Mouse (Mus musculus) heart, postnatal 4 days (tissue): Measurements from ENCODE around the gene Shroom3. TPM values are rescaled to one million over a fixed set of nuclear protein-coding genes. Genes with fewer than 3 reads are reported as not detected.
"Not testable (repeated sequence)": the region's sequence is repeated elsewhere in the genome, so short reads cannot be mapped to it uniquely, and the experiment has no call there.

ENCODE experiments used
- DNase-seq: peaks from one replicate; pipeline ENCODE4 v3.0.0; 2021
- total RNA-seq, 2 experiments: library from RNA; stranded (reverse); gene quantifications; 2 replicates each; pipeline ENCODE4 v1.2.3; 2021

The Shroom3 gene
- total RNA-seq, 2 experiments from 2014 or later, result 58.1 to 71.7 TPM

DNA sequence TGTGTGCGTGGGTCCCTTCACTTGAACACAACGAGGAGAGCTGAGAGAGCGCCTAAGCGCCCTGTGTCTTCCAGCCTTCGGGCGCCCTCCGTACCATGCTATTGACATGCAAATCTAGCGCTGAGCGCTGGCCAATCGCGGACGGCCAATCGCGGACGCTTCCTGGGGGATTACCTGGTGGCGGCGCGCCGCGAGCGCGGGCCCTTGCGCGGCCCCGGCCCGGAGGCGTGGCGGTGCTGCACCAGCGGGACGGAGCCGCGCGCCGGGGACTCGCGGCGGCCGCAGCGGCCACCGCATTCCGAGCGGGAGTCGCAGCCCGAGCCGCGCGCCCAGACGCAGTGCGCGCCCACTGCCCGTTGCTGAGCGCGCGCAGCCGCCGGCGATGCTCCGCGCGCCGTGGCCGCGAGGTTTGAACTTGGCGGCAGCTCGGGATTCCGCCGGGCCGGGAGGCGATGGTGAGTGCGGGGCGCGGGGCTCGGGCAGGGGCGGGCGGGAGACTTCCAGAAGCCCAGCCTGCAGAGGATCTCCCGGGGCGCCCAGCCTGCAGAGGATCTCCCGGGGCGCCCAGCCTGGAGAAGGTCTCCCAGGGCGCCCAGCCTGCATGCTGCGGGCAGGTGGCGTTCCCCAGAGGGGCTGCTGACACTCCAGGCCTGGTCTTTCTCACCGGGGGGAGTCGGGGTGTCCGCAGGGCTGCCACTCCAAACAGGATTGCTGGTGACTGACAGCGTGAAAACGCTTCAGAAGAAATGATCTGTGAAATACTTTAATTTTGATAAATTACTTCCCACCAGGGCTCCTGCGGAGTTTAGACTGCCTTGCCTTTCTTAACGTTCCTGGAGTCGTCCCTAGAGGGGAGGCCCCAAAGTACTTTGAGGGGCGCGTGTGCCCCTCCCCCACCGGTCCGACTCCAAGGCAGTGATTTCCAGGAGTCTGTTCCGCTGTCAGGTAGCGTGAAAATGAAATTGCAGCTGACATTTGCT is 214.8 kb downstream of the Shroom3 start:
- DNase-seq, result peak; percentile 88

DNA sequence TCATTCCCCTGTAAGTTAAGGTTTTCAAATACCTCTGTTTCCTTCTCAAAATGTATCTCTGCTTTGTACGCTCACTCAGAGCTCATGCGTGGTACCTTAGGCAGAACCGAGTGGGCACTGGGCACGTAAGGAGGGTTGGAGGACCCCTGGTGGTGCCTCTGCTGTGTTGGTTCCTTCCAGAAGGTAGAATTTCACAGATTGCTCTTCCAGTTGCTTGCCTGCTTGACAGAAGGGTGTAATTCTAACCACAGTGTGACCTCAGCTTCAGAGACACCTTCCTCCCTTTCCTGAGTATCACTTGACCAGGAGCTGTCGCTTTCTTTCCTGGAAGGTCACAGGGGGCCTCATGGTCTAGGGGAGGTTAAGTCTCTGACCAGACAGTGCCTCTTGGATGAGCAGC is 217.2 kb downstream of the Shroom3 start:
- no peak for DNase-seq

DNA sequence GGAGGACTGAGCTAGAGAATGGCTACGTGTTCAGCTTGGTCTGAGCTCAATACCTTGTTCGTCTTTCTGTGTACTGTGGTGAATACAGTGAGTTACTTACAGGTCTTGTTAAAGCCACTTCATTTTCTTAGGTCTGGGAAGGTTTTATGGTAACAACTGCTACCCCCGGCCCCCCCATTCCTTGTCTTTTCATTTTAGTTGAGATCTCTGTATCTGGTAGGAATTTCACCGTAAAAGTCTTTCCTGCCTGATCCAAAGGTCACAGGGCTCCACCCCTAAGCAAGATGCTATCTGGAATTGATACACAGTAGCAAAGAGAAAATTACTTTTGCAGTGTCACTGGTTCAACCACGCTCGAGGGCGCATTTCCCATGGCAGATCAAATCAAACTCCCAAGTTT is 218.6 kb downstream of the Shroom3 start:
- DNase-seq, result no peak

DNA sequence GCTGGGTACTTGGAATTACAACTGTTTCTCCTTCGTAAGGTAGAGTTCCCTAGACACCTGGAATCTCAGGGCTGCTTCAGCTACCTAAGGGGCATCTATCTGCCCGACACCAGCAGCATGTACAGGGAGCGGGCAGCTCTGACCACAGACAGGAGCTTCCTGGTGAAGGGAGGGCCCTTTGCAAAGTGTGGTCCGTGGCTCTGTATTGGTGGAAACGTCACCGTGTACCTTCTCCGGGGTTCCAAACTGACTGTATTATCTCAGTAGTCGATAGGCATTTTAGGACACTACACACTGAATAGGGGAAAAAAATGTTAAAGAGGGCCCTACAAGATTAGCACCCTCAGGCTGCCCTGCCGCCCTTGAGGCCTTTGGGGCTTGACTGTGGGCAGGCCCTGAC is 221.9 kb downstream of the Shroom3 start:
- DNase-seq, result no peak

DNA sequence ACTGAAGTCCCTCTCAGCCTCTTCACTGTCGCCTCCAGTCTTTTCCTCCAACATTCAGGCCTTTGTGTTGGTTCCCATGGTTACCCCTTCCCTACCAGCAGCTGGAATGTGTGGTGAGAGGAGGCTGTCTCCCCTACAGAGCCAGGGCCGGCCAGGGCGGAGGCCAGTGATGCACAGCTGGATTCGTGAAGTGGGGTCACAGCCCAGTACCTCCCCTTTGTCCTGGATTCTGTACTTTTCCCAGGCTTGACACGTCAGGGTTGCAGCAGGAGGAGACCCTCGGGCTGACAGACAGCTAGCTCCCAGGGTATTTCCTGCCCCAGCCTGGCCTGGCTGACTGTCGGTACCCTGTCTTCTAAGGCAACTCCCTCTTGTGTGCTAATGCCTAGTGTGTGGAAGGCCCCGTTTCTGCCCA is 222.4 kb downstream of the Shroom3 start:
- DNase-seq, result peak; percentile 46

DNA sequence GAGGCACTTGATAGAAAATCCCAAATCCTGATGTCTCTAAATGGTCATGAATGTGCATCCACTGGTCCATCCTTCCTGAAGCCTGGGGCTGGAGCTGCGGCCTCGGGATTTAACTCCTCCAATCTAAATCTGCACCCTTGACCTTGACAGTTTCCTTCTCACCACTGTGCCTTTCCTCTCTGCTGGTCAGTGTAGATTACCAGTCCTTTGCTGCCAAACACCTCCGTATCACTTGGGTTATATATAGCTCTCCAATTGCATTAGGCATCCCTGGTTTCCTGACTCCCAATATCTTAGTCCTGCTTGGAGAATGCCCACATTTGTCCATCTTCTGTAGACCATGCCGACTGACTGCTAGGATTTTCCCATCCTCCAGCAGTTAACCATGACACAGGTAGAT is 225.0 kb downstream of the Shroom3 start:
- DNase-seq, result no peak

DNA sequence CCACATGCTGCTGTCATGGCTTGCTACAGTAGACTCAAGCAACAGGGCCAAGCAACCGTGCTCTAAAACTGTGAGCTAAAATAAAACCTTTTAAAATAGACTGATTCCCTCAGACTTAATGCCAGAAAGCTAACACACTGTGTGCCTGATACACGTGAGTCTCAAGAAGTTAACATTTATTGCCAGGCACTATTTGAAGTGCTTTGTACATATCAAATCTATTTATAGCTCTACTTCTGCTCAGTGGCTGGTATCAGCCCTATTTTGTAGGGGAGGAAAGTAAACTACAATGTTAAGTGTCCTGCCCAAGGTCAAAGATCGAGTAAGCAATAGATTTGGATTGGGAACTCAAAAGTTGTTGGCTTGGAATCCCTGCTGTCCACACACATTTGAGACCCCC is 227.6 kb downstream of the Shroom3 start:
- DNase-seq, result no peak

DNA sequence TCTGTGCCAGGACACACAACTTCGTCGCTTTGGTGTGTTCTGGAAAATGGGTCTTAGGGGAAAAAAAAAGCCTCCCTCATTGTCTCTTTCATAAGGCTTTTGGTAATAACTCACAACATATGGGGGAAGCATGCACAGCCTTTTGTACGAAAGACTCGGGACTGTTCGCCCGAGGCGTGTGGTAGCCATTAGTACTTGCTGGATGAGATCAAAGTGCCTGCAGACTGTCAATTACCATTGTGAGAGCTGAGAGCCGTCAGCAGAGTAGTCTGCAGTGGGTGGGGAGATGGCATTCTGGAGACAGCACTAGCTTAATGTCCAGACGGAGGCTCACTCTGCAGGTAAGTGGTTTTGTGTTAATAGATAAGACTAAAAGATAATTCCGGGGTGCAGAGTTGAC is 232.2 kb downstream of the Shroom3 start:
- no peak for DNase-seq

DNA sequence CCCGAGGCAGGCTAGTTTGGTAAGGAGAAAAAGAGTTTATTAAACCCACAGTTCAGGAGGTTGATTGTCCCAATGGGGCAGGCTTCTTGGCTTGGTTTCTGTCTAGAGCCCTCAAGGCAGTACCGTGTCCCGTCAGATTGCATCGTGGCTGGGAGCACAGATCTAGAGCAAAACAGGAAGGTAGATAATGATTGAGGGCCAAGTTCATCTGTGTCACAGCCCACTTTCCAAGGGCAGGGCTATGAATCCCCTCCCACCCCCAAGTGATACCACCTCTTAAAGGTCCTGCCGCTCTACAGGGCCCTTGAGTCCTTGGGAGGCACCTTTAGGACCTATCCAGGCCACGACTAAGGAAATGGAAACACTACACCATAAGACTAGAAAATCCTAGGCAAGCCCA is 234.5 kb downstream of the Shroom3 start:
- DNase-seq, result no peak

DNA sequence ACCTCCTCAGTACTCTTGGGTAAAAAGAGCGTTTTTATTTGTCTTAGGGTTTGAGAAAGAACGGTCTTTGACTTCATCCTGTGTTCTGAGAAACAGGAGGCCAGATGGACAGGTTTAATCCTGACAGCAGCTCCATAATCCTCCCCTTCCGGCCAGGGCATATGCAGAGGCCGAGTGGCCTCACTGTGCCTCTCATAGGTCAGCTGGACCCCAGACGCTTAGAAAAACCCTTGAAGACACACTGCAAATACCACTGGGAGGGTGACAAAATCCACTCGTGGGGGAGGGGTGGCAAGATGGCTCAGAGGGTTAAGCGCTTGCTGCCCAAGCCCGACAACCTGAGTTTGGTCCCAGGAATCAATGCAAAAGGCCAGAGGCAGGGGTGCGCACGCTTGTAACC is 234.9 kb downstream of the Shroom3 start:
- no peak for DNase-seq

DNA sequence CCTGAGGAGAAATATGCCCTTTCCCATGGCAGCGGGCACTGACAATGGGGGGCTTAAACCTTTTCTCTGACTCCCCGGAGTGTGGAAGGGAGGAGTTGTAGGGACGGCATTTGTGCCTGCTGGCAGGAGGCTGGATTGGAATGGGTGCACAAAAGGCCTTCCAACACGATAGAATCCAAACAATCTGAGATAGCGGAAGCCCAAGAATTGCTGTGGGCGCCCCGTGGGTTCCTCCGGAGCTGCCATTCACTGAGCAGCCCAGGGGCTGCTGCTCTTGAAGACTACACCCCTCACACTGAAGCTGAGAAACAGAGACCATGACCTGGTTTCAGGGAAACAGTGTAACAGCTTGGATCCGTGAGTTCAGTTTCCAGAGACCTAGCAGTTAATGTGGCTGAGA is 235.6 kb downstream of the Shroom3 start:
- no peak for DNase-seq

DNA sequence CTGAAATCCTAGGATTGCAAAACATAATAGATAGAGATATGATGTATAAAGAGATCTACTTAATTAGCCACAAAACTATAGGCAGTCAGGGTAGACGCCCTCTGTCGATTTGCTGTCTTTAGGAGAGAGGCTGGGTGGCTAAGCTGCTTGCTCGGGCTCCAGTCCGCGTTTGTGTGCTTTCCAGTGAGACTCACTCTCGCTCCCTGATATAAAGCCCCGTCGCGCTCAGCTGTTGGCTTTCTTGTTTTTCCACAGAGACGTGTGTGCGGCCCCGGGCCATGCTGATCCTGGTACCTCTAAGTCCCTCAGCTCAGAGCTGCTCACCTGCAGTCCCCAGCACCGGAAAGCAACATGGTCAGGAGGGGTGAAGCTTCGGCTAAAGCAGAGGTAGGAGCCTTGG is 236.2 kb downstream of the Shroom3 start:
- DNase-seq, result no peak

DNA sequence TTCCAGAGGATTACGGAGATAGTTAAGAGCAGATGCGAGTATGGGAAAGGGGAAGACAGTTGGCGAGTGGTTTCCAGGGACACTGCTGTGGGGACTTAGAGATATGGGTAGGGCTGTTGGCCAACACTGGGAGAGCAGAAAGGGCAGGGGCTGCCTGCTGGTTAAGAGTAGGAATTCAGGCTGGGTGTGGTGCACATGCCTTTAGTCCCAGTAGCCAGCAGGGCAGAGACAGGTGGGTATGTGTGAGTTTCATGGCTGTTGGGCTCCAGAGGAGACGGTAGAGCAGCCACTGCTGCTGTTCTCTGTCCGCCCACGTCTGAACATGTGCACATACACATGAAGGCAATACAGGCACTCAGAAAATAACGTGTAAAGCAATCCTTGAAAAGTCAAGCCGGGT is 237.7 kb downstream of the Shroom3 start:
- no peak for DNase-seq

DNA sequence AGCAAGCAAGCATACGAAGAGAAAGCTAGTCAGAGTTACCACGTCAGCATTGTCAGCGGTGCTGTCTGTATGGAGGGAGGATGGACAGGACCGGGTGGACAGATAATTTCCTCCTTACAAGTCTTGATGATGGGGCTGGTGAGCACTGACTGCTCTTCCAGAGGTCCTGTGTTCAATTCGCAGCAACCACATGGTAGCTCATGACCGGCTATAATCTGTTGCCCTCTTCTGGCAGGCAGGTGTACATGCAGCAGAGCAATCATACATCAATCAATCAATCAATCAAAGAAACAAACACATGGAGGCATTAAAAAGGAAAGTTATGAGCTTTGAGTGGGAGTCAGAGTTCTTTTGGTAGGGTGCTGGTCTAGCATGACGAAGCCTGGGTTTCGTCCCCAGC is 238.5 kb downstream of the Shroom3 start:
- DNase-seq, result no peak

DNA sequence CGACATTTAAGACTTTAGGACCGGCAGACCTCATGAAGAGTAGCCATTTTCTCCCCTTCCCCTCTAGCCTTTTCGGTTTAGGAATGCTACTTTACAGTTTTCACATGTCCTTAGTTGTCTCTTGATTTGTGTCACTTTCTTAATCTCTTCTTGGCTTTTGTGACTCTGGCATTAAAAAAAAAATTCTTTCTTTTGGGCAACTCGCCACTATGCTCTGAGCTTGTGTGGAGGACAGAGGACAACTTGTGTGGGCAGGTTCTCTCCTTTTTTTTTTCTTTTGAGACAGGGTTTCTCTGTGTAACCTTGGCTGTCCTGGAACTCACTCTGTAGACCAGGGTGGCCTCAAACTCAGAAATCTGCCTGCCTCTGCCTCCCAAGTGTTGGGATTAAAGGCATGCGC is 239.7 kb downstream of the Shroom3 start:
- not testable (repeated sequence) for DNase-seq

DNA sequence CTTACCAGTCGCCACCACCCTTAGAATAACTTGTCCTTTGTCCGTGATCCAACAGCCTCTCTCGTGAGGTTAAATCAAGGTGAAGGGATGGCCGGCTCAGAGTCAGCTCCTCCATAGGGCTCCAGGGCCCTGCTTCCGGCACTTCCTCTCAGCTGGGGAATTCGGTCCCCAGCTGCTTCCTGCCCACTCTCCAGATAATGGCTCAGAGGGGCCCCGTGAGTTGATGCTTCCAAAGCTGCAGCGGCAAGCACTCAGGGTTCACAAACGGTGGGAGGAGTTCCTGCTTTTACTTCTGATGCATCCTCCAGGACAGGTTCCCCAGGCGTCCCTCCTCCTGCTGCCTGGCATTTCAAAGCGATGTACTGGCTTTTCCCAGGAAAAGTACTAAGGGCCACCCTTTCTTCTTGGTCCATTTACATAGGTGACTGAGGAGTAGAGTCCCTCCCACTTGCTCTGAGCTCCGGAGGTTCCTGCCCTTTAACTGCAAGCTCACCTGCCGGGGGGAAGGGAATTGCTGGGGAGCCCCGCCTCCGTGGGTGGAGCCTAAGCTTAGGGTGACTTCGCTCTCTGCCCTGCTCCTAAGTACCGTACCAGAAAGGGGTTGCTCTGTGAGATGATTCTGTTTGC is 241.7 kb downstream of the Shroom3 start:
- DNase-seq, result peak; percentile 66

DNA sequence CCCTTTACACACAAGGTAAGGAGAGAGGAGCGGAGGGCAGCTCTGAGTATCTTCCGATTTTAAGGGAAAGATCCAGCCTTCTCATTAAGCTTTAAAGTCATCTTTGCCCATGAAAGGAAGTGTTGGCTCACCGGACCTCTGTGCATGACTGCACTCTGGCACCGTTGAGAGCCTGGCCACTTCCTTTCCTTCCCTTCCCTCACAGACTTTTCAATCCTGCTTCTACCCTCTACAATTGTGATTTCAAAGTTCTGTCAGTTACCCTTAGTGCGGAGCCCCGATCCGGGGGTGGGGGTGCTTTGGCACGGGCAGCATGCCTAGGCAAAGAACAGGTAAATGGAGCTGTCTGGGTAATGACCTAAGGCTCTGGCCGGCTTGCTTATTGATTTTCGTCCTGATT is 244.4 kb downstream of the Shroom3 start:
- no peak for DNase-seq

DNA sequence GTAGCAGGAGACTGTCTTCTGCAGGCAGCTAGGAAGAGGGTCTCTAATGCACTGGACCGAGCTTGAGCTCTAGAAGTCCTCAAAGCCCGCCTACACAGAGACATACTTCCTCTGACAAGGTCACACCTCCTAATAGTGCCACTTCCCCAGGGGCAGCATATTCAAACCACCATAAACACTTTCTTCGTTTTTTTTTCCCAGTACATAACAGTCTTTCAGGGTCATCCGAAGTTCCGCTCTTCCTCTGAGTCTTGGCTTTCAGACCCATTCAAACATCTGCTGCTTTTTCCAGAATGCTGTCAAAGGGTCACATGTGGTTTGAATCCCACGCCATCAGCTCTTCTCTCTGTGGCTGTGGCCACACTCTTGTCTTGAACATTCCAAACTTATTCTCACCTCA is 247.3 kb downstream of the Shroom3 start:
- no peak for DNase-seq

DNA sequence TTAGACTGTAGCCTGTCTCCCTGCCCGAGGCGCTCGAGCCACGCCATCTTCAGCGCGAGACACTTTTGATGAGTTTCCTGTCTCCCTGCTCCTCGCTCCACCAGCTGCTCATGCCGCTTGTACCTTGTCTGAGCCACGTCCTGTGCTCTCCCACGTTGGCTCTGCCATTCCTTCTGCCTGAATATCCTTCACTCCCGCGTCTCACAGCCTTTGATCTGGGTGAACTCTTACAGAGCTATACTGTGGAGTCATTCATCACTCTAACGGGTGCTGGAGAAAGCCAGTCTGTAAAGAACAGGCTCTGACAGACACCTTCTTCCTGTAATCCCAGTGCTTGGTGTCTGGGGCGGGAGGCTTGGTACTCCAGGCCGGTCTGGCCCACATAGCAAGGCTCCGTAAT is 248.1 kb downstream of the Shroom3 start:
- no peak for DNase-seq

DNA sequence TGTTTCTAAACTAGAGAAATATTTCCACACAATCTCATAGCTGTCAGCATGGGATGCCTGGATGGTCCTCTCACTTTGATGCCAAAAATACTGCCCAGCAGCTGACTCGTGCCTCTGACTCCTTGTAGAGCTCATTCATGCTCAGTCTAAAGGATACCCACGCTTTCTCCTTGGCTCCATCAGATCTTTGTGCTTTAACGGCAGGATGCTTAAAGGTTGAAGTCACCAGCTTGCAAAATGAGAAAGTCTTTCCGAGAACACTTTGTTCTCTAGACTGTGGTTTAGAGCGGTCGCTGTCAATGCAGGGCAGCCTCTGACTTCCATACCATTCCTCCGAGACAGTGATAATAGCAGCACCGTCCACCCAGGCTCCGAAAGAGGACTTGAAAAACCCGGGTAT is 249.8 kb downstream of the Shroom3 start:
- no peak for DNase-seq

DNA sequence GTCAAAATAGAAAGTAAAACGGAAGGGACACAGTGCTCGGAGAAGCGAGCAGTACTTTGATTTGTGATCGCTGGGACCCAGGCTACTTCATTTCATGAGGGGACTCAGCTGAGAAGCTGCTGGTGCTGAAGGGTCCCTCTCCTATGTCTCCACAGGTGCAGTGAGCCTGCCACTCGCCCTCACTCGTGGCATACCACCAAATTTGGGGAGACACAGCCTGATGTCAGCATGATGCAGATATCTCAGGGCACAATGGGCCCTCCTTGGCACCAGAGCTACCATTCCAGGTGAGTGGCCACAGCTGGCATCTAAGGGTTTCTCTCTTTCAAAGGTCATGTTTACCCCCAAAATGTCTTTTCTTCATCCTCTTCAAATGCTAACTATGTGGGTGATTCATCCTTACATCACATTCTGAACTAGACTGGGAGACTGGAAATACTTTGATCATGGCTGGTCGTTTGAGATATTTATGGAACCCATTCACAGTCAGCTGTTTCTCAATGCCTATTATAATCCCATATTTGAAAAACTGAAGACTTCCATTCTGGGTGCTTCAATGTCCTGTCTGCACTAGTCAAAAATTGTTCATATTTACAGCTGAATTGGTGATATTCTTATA is 250.5 kb downstream of the Shroom3 start:
- no peak for DNase-seq

DNA sequence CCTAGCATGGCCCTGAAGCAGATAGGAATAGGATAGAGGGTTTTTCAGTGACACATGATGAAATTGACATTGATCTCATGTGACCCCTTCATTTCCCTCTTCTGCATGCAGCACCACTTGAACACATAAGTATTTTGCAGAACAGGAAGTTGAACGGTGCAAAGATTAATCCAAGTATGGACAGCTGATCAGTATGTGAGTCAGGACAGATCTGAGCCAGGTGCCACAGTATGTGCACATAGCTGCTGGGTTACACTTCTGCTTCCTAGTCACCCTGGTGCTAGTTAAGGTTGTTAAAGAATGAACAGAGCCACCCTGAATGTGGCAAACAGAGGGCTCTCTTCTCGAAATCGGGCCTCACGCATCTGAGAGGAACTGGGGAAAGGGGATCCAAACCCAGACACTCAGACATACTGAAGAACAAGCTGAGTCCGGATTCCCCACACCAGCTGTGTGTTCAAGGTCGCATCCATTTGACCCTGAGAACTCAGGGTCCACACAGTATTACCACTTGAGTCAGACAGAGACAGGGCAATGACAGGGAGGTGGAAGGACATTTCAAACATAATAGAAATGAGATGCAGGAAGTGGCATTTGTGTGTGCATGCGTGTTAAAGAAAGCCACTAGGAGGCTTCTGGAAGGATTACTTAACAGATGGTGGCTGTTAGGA is 251.2 kb downstream of the Shroom3 start:
- DNase-seq, result no peak

DNA sequence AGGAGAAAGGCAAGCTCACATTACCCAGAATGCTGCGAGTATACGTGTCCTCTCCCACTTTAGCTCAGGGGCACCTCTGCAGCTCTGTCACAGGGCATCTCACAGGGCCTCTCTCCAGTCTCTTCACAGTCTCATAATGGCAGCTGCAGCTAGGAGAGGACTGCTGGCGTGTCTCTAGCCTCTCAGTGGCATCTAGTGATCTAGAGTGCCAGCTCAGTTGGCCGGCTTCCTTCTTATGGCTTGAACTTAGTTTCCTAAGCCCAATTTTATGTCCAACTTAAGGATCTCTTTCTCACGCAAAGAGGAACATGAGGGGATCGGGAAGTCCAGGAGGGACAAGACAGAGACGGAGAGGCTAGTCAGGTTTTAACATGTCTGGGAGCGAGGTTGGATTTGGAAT is 252.6 kb downstream of the Shroom3 start:
- no peak for DNase-seq
